Comparison of ENCODE assay signal across 19 mouse cellular contexts in the genomic region with DNA sequence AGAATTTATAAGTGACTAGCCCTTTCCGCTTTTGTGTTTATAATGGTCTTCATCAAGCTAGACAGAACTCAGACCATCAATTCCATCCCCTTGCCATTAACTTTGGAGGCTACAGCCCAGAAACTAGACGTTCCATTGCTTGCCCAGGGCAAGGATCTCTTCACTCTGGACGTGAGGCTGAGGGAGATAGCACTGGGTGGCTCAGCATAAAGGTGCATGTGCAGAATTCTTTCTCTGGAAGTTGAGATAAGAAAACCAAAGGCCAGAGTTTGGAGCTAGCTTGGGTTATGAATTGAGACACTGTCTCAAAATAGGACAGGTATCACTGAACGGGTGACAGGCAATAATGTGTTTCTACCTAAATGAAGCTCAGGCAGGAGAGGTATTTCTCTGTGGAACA. TPM values are rescaled to one million over a fixed set of nuclear protein-coding genes. Genes with fewer than 3 reads are reported as not detected.
"Had no signal": no experiment of that assay in that cellular context is flagged by ENCODE, and none has a peak within 500 bp of the region (broad histone marks: within the 10 kb centered on the region; RNA-seq: fewer than 3 reads in every experiment).

No protein-coding gene starts in this region.

- H3K4me2 ChIP-seq: kidney, embryonic 15.5 days; limb, embryonic 15.5 days; lung, embryonic 14.5 days; neural tube, embryonic 15.5 days had no signal

- DNase-seq: kidney, adult 18-20 months; kidney, postnatal 14 days; lung, embryonic 14.5 days; lung, postnatal 10 days; lung, postnatal 4 days; midbrain, embryonic 14.5 days; right cerebral cortex, adult 18-20 months; right cerebral cortex, postnatal 25 days; thymus, adult 18-20 months; thymus, postnatal 14 days had no signal

- H3K9ac ChIP-seq: kidney, embryonic 15.5 days; limb, embryonic 15.5 days; lung, embryonic 14.5 days; neural tube, embryonic 15.5 days had no signal

- H3K4me3 ChIP-seq: kidney, embryonic 15.5 days; limb, embryonic 15.5 days; megakaryocyte, embryonic 14.5 days; myocyte; neural tube, embryonic 15.5 days had no signal

- H3K9me3 ChIP-seq: kidney, embryonic 15.5 days; limb, embryonic 15.5 days; megakaryocyte, embryonic 14.5 days; neural tube, embryonic 15.5 days had no signal

- H3K27me3 ChIP-seq: kidney, embryonic 15.5 days; limb, embryonic 15.5 days; megakaryocyte, embryonic 14.5 days; neural tube, embryonic 15.5 days had no signal

- H3K27ac ChIP-seq: kidney, embryonic 15.5 days; limb, embryonic 15.5 days; neural tube, embryonic 15.5 days had no signal

RNA-seq across cellular contexts. Expression of a gene that starts 6.3 kb away (rescaled TPM):
- total RNA-seq: layer of hippocampus, adult 8-10 months; left cerebral cortex, postnatal 25 days had no signal
- polyA plus RNA-seq: small intestine, adult 2 months had no signal

RNA-seq across cellular contexts. Expression of a gene that starts 24.2 kb away (rescaled TPM):
- polyA plus RNA-seq: large intestine, adult 2 months; small intestine, adult 2 months had no signal

RNA-seq across cellular contexts. Expression of a gene that starts 29.0 kb away (rescaled TPM):
- polyA plus RNA-seq: myocyte had no signal
